Mouse (Mus musculus) hindbrain, embryonic 16.5 days (tissue): ENCODE data around the gene Csf2rb. TPM values are rescaled to one million over a fixed set of nuclear protein-coding genes. Genes with fewer than 3 reads are reported as not detected.
"Not testable (repeated sequence)": the region's sequence is repeated elsewhere in the genome, so short reads cannot be mapped to it uniquely, and the experiment has no call there.

ENCODE experiments used
- ATAC-seq: fragments of 200-750 bp; cut with Nextera tagmentation; 2 replicates; pipeline ENCODE4 v1.8.0; 2017; ENCODE audit warnings: moderate TSS enrichment, moderate library complexity
- H3K27ac ChIP-seq: fragments of 300-500 bp; sonication (generic); 2 replicates; pipeline ENCODE4 v1.5.1; 2014; ENCODE audit warnings: low read depth, mild to moderate bottlenecking, control low read depth, low read length, moderate library complexity
- H3K27me3 ChIP-seq: fragments of 300-500 bp; sonication (generic); replicated peaks from 2 replicates; pipeline ENCODE4 v1.6.1; 2014; ENCODE audit warnings: low read length; ENCODE audit not compliant: control insufficient read depth, insufficient read depth
- H3K36me3 ChIP-seq: fragments of 300-500 bp; sonication (generic); 2 replicates; pipeline ENCODE4 v1.6.1; 2014; ENCODE audit warnings: mild to moderate bottlenecking, low read length, moderate library complexity, mixed read lengths; ENCODE audit not compliant: control insufficient read depth, insufficient read depth
- H3K4me1 ChIP-seq: fragments of 300-500 bp; sonication (generic); 2 replicates; pipeline ENCODE4 v1.6.1; 2014; ENCODE audit warnings: low read depth, low read length; ENCODE audit not compliant: control insufficient read depth, insufficient read depth
- H3K4me2 ChIP-seq: fragments of 300-500 bp; sonication (generic); 2 replicates; pipeline ENCODE4 v1.6.1; 2014; ENCODE audit warnings: mild to moderate bottlenecking, low read length, control low read depth, moderate library complexity
- H3K4me3 ChIP-seq: fragments of 300-500 bp; sonication (generic); 2 replicates; pipeline ENCODE4 v1.5.1; 2014; ENCODE audit warnings: mild to moderate bottlenecking, low read length, control low read depth, moderate library complexity
- H3K9ac ChIP-seq: fragments of 300-500 bp; sonication (generic); 2 replicates; pipeline ENCODE4 v1.6.1; 2014; ENCODE audit warnings: low read depth, mild to moderate bottlenecking, control low read depth, low read length, moderate library complexity
- H3K9me3 ChIP-seq: fragments of 300-500 bp; sonication (generic); 2 replicates; pipeline ENCODE4 v1.6.1; 2014; ENCODE audit warnings: mild to moderate bottlenecking, low read length, moderate library complexity; ENCODE audit not compliant: control insufficient read depth
- WGBS: fragments of 180-500 bp; shearing (Covaris S2); extraction: QIAGEN DNeasy Blood & Tissue Kit; methylation state at CpG from one replicate; pipeline ENCODE4 v1.1.7; 2014; 5-methylcytosine and 5-hydroxymethylcytosine counted together
- polyA plus RNA-seq: library from polyadenylated mRNA; unstranded; fragments of >200 nt; fragmentation: Nextera tagmentation; extraction: Ambion mirVana; gene quantifications from 2 replicates; pipeline ENCODE4 v1.2.1, GENCODE M21; 2015

The Csf2rb gene
- 0.44 and 0.49 TPM in 2 replicates for polyA plus RNA-seq

DNA sequence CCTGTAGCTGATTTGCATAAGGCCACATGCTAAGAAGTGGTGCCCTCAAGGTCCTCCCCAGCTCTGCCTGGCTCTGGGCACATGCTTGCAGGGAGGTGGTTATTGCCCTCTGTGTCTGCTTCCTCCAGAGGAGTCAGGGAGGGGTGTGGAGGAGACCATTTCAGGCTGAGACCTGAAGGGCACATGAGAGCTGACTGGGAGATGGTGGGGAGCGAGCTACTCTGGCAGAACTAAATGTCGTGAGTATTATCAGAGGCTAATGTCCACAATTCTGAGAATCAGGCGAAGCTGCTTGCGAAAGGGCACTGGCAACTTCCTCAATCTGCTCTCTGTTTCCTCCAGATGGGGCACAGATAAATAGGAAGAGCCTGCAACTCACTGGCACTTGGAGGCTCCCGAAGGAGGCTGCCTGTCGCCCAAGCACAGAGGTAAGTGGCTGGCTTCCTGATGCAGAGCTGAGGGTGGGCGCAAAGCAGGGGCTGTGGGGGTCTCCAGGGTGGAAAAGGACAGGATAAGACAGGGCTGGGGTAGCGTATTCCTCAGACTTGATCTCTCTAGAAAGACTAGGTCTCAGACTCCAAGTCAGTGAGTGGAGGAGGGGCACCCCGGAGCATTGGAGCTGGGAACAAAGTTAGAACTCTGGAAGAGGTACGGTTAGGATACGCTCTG is at the start of gene Csf2rb:
TSS of gene Csf2rb (plus strand) at position 82 of the 669 bp plus-strand sequence.
- H3K9ac ChIP-seq, result no peak within 1 kb of the TSS
- no peak within 1 kb of the TSS for H3K4me3 ChIP-seq
- WGBS, result 80% methylated on average over 11 of the region's 11 CpGs
- H3K27ac ChIP-seq, result no peak within 1 kb of the TSS
- H3K27me3 ChIP-seq, result no peaks in the 10 kb centered on the region
- H3K9me3 ChIP-seq, result no peaks in the 10 kb centered on the region
- no peak for ATAC-seq
- no peak within 1 kb of the TSS for H3K4me2 ChIP-seq
- no peaks in the 10 kb centered on the region for H3K4me1 ChIP-seq
- H3K36me3 ChIP-seq, result no peaks in the 10 kb centered on the region

DNA sequence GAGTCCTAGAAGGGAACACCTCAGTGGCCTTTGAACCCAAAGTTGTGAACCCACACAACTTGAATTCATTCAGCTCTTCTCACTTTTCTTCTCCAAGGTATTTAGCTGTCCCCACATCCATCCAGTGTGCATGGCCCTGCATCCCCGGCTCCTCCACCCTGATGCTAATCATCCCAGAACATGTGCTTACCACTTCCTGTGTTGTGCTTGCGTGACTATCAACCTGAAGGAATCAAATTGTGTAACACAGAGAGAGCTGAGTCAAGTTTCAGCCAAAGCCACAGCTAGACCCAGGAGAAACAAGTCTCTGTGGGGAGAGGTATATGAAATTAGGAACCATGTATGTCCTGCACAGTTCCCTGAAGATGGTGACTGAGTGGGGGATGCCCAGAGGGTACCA is 47.2 kb upstream of the Csf2rb start:
- no peaks in the 10 kb centered on the region for H3K4me1 ChIP-seq
- H3K27ac ChIP-seq, result no peak overlapping the region
- no peak for ATAC-seq
- H3K4me2 ChIP-seq, result no peak overlapping the region
- no peaks in the 10 kb centered on the region for H3K36me3 ChIP-seq
- H3K4me3 ChIP-seq, result no peak overlapping the region
- WGBS, result 87% methylated on average over 2 of the region's 2 CpGs
- H3K9ac ChIP-seq, result no peak overlapping the region
- H3K27me3 ChIP-seq, result no peaks in the 10 kb centered on the region
- H3K9me3 ChIP-seq, result no peaks in the 10 kb centered on the region

DNA sequence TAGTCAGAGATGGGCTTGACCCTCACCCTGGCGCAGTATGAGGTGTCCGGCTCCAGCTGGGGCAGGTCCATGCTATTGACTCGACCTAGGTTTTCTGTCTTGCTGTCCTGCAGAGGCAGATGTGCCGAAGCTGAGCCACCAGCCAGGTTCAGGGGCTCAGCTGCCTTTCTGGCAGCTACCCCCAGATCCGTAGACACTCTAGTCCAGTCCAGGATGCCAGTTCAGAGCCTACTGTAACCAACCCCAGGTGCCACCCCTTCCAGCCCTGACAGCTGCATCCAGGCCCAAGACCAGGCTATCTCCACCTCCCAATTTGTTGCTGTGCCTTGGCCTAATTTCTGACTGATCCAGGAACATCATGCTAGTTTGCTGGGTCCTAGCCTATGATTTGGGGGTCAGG is 37.6 kb upstream of the Csf2rb start:
- H3K27me3 ChIP-seq, result no peaks in the 10 kb centered on the region
- WGBS, result 96% methylated on average over 5 of the region's 5 CpGs
- H3K4me1 ChIP-seq, result no peaks in the 10 kb centered on the region; the same call in 1 of the 2 replicates
- no peaks in the 10 kb centered on the region for H3K9me3 ChIP-seq
- H3K36me3 ChIP-seq, result no peaks in the 10 kb centered on the region
- no peak for ATAC-seq
- H3K4me3 ChIP-seq, result no peak overlapping the region
- H3K4me2 ChIP-seq, result no peak overlapping the region
- H3K9ac ChIP-seq, result no peak overlapping the region
- no peak overlapping the region for H3K27ac ChIP-seq

DNA sequence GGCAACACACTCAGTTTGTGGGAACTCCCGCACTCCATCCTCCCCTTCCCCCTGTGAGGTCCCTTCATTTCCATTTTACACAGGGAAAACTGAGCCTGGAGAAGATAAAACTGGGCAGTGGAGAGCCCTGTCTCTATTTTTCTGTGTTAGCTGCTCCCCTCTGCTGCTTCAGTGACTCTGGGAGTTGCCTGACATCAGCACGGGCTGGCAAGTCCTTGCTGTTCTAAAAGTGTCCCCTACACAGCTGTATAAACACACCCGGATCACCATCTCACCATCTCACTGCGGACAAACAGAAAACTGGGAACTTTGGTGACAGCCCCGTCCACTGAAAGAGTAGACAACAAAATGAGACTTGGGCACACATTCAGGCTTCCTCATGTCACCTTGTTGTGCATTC is 35.8 kb upstream of the Csf2rb start:
- H3K4me2 ChIP-seq, H3K36me3 ChIP-seq, H3K4me3 ChIP-seq, H3K27me3 ChIP-seq, H3K9me3 ChIP-seq, H3K9ac ChIP-seq, H3K27ac ChIP-seq, ATAC-seq, H3K4me1 ChIP-seq: not testable (repeated sequence)
- whole genome bisulfite sequencing, result 74% methylated on average over 4 of the region's 5 CpGs

DNA sequence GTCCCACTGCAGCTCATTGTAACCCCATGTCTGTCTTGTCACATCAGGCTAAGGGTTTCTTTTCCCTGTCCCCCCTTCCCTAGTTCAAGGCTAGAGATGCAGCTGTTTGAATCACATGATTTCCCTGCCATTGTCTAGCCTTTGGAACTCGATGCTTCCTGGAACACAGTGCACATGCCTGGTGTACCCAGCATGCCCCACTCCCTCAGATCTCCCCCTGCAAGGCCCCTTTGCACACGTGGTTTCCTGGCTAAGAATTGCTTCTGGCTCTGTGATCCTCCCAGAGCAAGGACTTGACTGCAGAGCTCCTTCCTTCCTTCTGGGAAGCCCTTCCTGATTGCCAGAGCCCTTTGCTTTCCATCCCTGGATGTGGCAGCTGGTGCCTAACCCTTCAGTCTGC is 32.3 kb upstream of the Csf2rb start:
- not testable (repeated sequence) for H3K9me3 ChIP-seq, H3K27me3 ChIP-seq, H3K27ac ChIP-seq, H3K9ac ChIP-seq, ATAC-seq, H3K4me3 ChIP-seq, H3K4me2 ChIP-seq, H3K4me1 ChIP-seq, H3K36me3 ChIP-seq
- WGBS, result 6% methylated on average over 2 of the region's 2 CpGs

DNA sequence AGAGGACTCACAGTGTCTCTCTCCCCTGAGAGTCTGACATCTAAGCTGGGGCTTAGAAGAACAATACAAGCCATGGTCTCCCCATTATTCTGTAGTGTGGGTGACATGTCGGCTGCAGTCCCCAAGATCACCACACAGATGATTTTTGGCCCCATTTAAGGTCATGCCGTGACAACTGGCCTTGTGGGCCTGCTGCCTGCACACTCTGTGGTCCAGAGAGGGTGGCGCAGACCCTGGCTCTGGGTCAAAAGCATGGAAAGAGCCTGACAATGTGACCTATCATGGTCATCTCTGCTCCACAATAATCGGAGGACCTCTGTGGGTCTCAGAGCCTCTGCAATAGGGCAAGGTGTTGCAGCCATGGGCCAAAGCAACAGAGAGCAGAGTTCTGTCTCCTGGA is 31.8 kb upstream of the Csf2rb start:
- no peaks in the 10 kb centered on the region for H3K36me3 ChIP-seq
- H3K9ac ChIP-seq, result no peak overlapping the region
- no peak for ATAC-seq
- no peaks in the 10 kb centered on the region for H3K9me3 ChIP-seq
- WGBS, result 87% methylated on average over 4 of the region's 4 CpGs
- no peak overlapping the region for H3K27ac ChIP-seq
- no peaks in the 10 kb centered on the region; the same call in 1 of the 2 replicates for H3K4me1 ChIP-seq
- H3K4me2 ChIP-seq, result no peak overlapping the region
- H3K27me3 ChIP-seq, result no peaks in the 10 kb centered on the region
- no peak overlapping the region for H3K4me3 ChIP-seq

DNA sequence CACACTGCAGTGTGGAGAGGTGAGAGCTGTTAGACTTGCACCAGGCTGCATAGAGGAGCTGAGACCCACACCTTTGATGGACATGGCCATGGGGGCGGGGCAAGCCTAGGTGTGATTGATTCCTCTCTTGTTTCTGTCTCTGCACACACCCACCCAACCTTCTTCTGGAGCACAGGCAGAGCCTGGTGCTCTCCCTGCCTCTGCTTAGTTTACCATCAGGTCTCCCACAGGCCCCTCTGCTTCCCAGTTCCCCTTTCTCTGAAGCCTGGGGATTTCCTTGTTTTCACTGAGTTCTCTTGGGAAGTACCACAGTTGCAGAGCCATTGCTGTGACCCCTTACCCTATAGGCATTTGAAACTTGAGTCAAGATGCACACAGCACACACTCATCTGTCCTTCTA is 27.0 kb upstream of the Csf2rb start:
- no peaks in the 10 kb centered on the region for H3K27me3 ChIP-seq
- ATAC-seq, result no peak
- H3K4me2 ChIP-seq, result no peak overlapping the region
- H3K9me3 ChIP-seq, result no peaks in the 10 kb centered on the region
- no peaks in the 10 kb centered on the region for H3K36me3 ChIP-seq
- no peak overlapping the region for H3K27ac ChIP-seq
- H3K4me1 ChIP-seq, result no peaks in the 10 kb centered on the region
- no peak overlapping the region for H3K4me3 ChIP-seq
- no peak overlapping the region for H3K9ac ChIP-seq
- WGBS, result 100% methylated on average over 1 of the region's 1 CpGs

DNA sequence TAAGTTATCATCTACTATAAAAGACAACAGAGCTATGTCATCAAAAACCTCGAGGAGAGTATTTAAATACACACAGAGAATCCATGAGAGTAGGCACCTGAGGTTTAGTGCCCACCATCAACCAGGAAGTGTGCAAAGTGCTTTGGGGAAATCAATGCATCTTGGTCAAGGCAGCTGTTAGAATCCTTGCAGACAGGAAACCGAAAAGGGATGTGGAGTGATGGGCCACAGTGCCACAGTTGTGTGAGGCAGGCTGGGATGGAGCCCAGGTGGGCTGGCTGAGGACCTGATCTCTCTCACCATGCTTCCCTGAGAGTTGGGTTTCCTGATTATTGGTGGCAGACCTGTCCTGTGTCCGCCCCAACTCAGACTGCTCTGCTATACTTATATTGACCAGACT is 25.9 kb upstream of the Csf2rb start:
- Histone ChIP-seq H3K36me3 (no peaks in the 10 kb centered on the region), H3K9me3 (no peaks in the 10 kb centered on the region), H3K4me3 (no peak overlapping the region), H3K4me2 (no peak overlapping the region), H3K4me1 (no peaks in the 10 kb centered on the region), H3K9ac (no peak overlapping the region), H3K27me3 (no peaks in the 10 kb centered on the region), H3K27ac (no peak overlapping the region)
- no peak for ATAC-seq
- WGBS, result 73% methylated on average over 3 of the region's 3 CpGs

DNA sequence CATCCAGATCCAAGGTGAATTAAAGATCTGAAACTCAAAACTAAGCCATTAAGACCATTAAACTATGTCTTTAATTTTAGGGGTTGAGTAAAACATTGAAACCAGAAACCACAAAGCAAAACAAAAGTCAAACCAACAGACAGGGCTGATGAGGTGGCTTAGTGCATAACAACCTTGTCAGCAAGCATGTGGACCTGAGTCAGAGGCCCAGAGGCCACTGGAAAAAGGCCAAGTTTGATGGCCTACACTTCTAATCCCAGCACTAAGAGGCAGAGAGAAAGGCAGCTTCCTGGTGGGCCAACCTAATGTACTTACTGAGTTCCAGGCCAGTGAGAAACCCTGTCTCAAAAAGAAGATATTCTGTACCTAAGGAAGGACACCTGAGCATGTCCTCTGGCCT is 24.8 kb upstream of the Csf2rb start:
- Histone ChIP-seq H3K36me3 (no peaks in the 10 kb centered on the region), H3K9me3 (no peaks in the 10 kb centered on the region), H3K4me2 (no peak overlapping the region), H3K27ac (no peak overlapping the region), H3K4me1 (no peaks in the 10 kb centered on the region), H3K27me3 (no peaks in the 10 kb centered on the region), H3K9ac (no peak overlapping the region), H3K4me3 (no peak overlapping the region)
- no peak for ATAC-seq

DNA sequence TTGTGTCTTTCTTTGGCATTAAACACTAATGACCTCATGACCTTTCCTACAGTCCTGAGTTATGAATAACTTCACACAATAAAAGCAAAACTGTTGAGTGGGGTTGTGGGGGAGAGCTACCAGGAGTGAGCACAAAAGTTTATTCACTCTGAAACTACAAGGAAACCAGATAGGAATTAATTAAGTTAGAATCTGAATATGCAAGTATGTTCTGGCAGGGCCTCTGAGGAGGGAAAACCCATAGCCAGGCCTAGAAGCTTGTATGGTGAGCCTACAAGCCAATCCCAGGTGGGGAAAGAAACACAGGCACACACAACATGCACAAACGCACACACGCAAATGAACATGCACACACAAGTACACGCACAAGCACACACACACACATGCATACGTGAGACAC is 22.8 kb upstream of the Csf2rb start:
- no peaks in the 10 kb centered on the region for H3K4me1 ChIP-seq
- H3K4me2 ChIP-seq, result no peak overlapping the region
- WGBS, result 94% methylated on average over 4 of the region's 4 CpGs
- no peaks in the 10 kb centered on the region for H3K27me3 ChIP-seq
- no peak overlapping the region for H3K27ac ChIP-seq
- no peak for ATAC-seq
- H3K9ac ChIP-seq, result no peak overlapping the region
- H3K36me3 ChIP-seq, result no peaks in the 10 kb centered on the region
- H3K4me3 ChIP-seq, result no peak overlapping the region
- no peaks in the 10 kb centered on the region for H3K9me3 ChIP-seq
